Mouse (Mus musculus): ENCODE measurements around the gene Wdr83os.
A peak's percentile ranks its signal among the peaks of the same experiment; 100 is the strongest.
"Not testable (repeated sequence)": the region's sequence is repeated elsewhere in the genome, so short reads cannot be mapped to it uniquely, and the experiment has no call there.

The Wdr83os gene

DNA sequence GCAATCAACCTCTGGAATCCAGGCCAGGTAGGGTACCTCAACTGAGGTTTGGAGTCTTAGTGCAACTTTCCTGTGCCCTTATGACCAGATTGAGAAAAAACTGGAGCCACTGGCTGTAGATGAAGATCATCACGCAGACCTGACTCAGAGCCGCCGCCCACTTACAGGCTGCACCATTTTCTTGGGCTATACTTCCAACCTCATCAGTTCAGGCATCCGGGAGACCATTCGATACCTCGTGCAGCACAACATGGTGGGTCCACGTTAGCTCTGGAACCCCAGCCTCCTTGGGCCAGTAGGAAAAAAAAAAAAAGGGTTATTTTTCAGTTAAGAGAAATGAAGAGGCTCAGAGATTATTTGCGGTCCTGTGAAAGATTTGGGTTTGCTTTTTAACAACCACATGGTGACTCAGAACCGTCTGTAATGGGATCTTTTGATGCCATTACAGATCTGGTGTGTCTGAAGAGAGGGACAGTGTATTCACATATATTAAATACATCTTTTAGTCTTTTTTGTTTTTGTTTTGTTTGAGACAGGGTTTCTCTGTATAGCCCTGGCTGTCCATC lies 8.1 kb upstream of the Wdr83os start:
- DNase-seq (ENCODE audit: low spot score in 2 of 2) = peak in 1 of 2 experiments; percentile 60

DNA sequence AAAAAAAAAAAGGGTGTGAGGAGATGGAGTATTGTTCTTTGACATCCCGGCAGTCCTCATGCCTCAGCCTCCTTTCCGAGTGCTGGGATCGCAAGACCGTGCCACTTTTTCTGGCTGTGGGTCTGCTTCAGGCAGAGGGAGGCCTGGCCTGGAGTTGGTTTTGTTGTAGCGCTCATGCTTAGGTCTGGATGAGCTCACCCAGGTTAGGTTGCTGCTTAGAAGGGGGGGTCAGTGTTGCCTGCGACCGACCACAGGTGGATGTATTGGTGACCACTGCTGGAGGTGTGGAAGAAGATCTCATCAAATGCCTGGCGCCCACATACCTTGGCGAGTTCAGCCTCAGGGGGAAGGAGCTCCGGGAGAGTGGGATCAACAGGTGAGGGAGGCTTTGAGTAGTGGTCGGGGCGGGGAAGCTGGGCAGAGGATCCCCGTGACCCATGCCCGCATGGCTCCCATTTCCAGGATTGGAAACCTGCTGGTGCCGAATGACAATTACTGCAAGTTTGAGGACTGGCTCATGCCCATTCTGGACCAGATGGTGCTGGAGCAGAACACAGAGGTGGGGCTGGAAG lies 7.4 kb upstream of the Wdr83os start:
- peak in 1 of 2 experiments; percentile 38 for DNase-seq (ENCODE audit: low spot score in 2 of 2)

DNA sequence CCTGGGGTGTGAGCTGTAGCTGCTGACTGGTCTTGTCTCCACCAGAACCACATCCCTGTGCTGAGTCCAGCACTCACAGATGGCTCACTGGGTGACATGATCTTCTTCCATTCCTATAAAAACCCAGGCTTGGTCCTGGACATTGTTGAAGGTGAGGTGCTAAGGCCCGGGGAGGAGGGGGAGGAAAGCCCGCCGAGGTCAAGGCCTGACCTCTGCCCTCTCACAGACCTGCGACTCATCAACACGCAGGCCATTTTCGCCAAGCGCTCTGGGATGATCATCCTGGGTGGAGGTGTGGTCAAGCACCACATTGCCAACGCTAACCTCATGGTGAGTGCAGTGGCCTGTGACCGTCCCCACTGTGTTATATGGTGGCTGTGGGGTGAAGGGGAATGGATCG lies 6.4 kb upstream of the Wdr83os start:
- DNase-seq (ENCODE audit: low spot score in 2 of 2) = peak in 1 of 2 experiments; percentile 39

DNA sequence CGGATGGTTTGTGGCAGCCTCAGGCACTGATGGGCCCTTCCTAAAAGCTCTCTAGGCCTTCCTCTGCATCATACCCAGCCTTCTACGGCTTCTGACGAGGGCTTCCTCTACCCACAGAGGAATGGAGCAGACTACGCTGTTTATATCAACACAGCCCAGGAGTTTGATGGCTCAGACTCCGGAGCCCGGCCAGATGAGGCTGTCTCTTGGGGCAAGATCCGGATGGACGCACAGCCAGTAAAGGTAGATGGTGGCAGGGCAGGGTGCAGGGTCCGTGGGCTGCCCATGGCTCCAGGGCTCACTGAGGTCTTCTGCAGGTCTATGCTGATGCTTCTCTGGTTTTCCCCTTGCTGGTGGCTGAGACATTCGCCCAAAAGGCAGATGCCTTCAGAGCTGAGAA lies 5.9 kb upstream of the Wdr83os start:
- no peak for DNase-seq (ENCODE audit: low spot score in 2 of 2)

DNA sequence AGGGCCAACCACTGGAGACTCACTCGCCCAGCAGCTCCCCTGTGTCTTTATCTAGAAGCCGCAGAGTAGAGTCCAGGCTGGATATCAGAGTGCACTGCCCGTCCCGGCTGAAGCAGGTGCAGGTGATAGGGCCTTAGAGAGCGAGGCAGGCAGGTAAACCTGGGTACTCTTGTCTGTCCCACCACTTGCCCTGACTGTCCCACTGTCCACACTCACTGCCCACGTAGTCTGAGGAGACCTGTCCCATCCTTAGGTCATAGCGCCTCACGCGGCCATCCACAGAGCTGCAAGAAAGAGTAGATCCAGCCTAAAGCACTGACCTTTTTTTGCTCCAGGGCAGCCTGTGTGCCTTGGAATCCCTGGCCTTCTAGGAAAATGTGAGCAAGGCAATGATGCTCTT lies 4.5 kb upstream of the Wdr83os start:
- peak; percentile 50 to 60 for DNase-seq (ENCODE audit: low spot score in 2 of 2)

DNA sequence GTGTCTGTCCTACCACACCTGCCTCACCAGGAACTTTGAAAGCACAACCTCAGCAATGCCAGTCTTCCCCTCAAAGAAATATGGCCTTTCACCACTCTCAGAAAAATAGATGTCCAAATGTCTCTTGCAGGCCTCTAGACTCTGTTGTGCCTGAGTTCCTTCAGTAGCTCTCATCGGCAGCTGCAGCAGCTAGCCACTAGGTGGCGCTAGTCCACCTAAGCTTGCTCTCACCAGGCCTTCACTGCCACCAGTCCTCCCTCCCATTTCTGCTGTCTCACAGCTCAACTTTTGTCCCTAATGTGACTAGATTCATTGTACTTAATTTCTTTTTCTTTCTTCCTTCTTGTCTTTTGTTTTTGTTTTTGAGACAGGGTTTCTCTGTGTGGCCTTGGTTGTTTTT lies 3.5 kb upstream of the Wdr83os start:
- peak; percentile 90 to 91 for DNase-seq (ENCODE audit: low spot score in 2 of 2)

DNA sequence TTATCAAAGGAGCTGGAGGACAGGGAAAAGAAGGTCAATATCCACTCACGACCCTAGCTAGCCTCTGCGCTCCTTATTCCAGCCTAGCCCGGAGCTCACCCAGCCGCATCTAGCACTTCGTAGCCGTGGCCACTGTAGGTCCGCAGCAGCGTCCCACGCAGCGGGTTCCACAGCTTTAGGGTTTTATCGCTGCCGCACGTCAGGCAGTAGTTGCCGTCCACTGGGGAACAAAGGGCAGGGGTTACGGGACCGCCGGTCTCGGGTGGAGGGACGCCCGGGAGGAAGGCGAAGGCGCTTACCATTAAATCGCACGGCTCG lies 367 bp upstream of the Wdr83os start:
- DNase-seq (ENCODE audit: low spot score in 2 of 2) = no peak

DNA sequence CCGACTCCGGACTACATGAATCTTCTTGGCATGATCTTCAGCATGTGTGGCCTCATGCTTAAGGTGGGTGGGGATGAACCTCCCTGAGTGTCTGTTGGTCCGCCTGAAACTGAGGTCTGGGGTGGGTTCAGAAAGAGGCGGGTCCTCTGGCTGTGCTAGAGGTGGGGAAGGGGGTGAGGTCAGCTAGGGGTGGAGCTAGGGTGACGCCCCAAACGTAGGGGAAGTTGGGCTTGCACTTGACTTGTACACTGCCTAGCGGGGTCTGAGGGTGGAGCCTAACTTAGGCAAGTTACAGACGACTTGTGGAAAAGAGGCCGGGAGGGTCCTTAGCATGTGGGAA lies 646 bp downstream of the Wdr83os start, which contains the start of gene Wdr83:
Gene Wdr83 (minus strand): TSS at position 91 of the 340 bp plus-strand sequence.
- no peak for DNase-seq (ENCODE audit: low spot score in 2 of 2)

DNA sequence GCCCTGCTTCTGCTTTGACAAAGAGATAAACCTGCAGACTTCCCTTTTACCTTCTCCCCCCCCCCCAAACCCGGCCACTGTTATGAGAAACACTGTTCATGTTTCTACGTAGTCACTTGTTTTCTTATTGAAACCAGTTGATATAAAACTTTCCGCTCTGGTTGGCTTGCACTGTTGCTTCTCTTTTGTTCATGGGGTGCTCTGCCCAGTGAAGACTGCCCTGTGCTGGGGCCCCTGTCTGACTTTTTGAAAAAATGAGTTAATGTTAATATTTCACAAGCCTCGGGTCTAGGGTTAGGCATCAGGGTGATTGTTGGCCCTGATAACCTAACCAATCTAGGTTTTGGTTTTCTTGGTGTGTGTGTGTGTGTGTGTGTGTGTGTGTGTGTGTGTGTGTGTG lies 1.6 kb downstream of the Wdr83os start:
- DNase-seq (ENCODE audit: low spot score in 2 of 2) = not testable (repeated sequence)

DNA sequence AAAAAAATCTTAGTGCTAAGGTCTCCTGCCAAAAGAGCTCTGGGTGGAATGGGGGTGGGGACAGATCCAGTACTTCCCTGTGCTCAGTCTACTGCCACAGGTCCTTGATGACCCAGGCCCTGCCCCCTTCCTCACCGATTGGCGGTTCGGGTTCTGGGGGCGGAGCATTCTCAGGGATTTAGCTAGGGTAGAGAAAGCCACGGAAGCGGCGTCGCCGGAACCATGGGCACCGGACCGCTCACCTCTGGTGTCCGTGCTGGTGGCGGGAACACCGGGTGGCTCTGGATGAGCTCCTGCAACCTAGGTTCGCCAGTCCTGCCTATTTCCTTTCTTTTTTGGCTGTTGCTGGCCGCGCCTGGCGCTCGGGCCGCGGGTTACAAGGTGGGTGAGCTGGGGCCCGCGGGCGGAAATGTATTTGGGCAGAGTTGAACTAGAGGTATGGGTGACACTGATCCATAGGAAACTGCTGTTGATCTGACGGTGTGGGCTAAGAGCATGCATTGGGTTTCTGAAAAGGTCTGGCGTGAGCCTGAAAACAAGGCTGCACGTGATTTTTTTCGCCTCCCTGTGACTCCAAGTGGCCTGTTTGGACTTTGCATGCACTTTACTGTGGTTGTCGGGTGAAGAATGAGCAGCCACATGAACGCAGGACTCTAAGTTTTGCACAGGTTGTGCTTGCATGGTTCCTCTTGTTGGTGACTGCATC lies 2.7 kb downstream of the Wdr83os start, which contains the start of gene Man2b1:
Gene Man2b1 (plus strand): TSS at position 163 of the 706 bp plus-strand sequence.
- peak; percentile 94 for DNase-seq (ENCODE audit: low spot score in 2 of 2)

DNA sequence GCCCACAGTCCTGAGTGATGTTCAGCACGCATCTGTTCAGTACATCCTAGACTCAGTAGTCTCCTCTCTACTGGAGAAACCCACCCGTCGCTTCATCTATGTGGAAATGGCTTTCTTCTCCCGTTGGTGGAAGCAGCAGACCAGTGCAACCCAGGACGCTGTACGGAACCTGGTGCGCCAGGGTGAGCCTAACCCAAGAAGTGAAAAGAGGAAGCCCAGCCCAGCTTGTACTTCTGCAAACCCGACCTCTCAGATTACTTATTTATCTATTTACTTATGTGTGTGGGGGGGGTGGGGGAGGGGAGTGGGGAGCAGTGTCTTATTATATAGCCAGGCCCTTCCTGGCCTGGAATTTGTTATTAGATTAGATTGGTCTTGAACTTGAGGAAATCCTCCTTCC lies 4.1 kb downstream of the Wdr83os start:
- no peak for DNase-seq (ENCODE audit: low spot score in 2 of 2)

DNA sequence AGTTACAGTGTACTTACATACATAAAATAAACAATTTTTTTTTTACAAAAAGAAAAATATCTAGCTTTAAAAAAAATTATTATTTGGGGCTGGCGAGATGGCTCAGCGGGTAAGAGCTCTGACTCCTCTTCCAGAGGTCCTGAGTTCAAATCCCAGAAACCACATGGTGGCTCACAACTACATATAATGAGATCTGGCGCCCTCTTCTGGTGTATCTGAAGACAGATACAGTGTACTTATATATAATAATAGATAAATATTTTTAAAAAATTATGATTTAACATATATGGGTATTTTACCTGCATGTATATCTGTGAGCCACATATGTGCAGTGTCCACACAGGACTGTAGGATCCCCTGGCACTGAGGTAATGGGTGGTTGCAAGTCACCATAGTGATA lies 5.7 kb downstream of the Wdr83os start:
- DNase-seq (ENCODE audit: low spot score in 2 of 2) = no peak

DNA sequence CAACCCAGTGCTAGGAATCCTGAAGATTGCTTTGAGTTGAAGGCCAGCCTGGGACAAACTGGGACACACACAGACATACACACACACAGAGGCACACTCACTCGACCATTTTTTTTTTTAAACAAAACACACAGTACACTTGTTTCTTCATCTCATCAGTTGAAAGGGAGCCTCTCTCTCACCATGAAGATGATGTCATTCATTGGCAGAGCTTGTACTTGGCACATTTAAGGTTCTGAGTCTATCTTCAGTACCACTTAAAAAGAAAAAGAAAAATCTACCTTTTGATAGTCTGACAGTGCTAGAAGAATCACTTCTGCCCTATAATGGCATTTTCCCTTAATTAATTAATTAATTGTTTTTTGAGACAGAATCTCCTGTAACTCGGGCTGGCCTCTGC lies 8.2 kb downstream of the Wdr83os start:
- no peak for DNase-seq (ENCODE audit: low spot score in 2 of 2)

DNA sequence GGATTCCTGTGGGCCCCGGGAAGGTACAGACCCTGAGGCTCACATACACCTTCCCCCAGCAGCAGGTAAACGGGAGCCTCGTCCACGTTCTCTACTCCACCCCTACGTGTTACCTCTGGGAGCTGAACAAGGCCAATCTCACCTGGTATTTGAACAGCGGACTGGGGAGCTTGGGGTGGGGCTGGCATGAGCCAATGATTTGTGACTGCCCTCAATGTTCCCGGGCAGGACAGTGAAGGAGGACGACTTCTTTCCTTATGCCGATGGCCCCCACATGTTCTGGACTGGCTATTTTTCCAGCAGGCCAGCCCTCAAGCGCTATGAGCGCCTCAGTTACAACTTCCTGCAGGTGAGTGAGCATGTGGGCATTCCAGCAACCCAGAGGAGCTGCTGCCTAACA lies 10.3 kb downstream of the Wdr83os start:
- DNase-seq (ENCODE audit: low spot score in 2 of 2) = no peak

DNA sequence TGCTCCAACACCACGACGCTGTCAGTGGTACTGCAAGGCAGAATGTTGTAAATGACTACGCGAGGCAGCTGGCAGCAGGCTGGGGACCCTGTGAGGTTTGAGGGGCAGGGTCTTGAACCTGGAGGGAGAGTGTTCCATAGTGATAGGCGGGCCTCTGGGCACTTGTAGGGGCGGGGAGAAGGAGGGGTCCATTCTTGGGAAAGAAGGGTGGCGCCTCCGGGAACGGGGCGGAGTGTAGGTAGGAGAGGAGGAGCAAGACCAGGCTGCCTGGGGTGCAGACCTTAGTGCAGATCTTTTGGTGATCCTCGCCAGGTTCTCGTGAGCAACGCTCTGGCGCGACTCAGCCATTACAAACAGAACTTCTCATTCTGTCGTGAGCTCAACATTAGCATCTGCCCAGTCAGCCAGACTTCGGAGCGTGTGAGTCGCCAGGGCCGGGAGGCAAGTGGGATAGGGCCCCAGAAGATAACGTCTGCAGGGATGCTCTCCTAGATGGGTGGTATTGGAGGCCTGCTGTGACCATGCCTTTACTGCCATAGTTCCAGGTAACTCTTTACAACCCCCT lies 11.1 kb downstream of the Wdr83os start:
- DNase-seq (ENCODE audit: low spot score in 2 of 2) = no peak

DNA sequence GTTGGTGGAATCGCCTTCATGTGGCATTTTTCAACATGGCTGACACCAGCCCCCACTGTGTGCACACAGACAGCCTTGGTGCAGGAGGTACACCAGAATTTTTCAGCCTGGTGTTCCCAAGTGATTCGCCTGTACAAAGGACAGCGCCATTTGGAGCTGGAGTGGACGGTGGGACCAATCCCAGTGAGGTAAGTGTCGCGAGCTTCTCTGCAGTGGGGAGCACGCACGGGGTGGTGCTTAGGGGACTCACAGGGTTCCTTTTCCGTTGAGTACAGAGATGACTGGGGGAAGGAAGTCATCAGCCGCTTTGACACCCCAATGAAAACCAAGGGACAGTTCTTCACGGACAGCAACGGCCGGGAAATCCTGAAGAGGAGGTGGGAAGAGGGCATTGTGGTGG lies 14.5 kb downstream of the Wdr83os start:
- DNase-seq (ENCODE audit: low spot score in 2 of 2) = no peak

DNA sequence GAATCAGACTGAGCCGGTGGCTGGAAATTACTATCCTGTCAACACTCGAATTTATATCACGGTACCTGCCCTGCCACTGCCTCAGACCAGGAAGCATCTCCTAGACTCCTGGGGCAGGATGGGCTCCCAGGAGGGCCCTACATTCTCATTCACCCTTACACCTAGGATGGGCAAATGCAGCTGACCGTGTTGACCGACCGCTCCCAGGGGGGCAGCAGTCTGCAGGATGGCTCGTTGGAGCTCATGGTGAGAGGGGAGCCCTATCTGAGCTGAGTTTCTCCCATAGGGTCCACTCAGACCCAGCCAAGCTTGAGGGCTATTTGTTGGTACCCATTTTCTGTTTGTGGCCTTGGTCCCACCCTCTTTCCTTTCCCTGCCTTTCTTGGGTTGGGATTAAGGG lies 15.0 kb downstream of the Wdr83os start:
- no peak for DNase-seq (ENCODE audit: low spot score in 2 of 2)

DNA sequence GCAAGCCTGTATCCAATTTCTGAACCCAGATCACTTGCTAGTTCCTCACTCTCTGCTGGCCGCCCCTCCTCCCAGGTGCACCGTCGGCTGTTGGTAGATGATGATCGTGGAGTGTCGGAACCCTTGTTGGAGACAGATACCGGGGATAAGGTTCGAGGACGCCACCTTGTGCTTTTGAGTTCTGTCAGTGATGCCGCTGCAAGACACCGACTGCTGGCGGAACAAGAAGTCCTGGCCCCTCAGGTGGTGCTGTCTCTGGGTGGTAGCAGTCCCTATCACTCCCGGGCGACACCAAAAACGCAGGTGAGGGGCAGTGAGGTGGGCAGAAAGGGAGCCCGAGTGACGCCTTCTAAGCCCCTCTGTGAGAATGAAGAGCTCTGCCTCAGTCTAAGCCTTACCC lies 15.7 kb downstream of the Wdr83os start:
- no peak for DNase-seq (ENCODE audit: low spot score in 2 of 2)

DNA sequence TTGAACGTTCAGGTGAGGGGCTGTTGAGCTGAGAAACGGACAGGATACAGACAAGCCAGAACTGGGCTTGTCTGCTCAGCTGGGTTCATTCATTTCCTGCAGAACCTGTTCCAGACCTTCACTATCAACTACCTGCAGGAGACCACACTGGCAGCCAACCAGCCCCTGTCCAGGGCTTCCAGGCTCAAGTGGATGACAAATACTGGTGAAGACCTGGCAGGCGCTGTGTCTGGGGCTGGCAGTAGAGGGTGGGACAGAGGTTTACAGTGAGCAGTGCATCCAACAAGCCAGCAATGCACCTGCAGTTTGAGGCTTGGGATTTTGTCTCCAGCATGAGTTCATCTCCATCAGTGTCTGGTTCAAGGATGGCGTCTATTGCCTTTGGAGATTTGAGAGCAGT lies 16.3 kb downstream of the Wdr83os start:
- no peak for DNase-seq (ENCODE audit: low spot score in 2 of 2)

DNA sequence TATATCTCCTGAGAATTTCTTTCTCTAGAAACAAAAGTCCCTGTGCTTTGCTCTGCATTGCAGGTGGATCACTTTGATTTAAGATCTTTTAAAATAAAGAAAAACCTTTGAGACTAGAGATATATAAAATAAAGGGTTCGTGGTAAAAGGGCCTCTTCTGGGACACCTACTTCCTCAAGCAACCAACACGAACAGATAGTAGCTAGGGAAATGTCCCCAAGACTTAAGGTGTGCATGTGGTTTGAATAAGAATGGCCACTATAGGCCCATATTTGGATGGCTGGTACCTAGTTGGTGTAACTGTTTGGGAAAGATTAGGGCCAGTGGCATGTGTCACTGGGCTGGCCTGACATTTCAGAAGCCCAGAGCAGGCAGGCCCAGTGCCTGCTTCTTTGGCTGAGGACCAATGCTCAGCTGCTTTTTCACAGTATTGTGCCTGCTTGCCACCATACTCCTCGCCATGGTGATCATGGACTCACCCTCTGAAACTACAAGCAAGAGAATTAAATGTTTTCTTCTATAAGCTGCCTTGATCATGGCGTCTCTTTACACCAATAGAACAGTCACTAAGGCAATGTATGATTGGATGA lies 19.6 kb downstream of the Wdr83os start:
- DNase-seq (ENCODE audit: low spot score in 2 of 2) = no peak

DNA sequence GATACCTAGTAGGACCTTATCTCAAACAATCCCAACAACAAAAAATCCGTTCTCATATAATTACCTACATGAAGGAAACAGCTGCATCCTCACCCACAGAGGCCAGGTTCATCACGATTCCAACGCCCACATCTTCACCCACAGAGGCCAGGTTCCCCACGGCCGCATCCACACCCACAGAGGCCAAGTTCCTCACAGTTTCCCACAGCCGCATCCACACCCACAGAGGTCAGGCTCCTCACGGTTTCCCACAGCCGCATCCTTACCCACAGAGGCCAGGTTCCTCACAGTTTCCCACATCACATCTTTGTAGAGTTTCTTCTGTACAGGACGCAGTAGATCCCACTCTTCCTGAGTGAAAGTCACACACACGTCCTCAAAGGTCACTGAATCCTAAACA lies 32.7 kb downstream of the Wdr83os start:
- no peak for DNase-seq (ENCODE audit: low spot score in 2 of 2)

DNA sequence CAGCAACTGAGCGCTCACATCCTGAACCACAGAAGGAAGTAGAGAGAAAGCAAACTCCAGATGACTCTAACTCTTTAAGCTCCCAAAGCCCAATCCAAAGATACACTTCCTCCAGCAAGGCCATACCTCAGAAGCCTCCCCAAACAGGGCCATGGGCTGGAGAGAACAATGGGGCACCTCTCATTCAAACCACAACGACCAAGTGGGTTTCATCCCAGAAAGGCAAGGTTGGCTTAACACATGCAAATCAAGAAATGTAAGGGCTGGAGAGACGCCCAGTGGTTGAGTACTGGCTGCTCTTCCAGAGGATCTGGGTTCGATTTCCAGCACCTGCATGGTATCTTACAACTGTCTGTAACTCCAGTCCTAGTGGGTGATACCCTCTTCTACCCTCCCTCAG lies 35.0 kb downstream of the Wdr83os start:
- DNase-seq (ENCODE audit: low spot score in 2 of 2) = no peak

DNA sequence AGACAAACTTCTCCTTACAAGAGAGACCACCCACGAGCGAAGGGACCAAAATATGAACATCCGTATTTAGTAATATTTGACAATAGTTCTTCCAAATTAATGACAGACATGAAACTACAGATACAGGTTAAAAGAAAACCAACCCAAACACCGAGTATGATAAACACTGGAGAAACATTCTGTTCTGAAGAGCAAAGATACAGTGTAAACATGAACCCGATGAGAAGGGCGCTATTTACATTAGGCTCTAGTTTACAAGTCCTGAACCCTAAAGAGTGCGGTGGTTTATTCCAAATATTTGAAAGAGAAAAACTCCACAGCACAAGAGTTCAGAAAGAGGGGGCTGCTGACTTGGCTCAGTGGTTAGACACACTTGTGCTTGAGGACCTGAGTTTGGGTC lies 36.4 kb downstream of the Wdr83os start:
- DNase-seq (ENCODE audit: low spot score in 2 of 2) = no peak

Data from right cerebral cortex, postnatal 10 days (tissue).